Mouse (Mus musculus) c-Kit-positive CD71-positive TER-119-negative erythroid progenitor cells, embryonic 14.5 days (primary cell): ENCODE results near the gene Kdsr.
"Not testable (repeated sequence)": the region's sequence is repeated elsewhere in the genome, so short reads cannot be mapped to it uniquely, and the experiment has no call there.

Experiments used
- DNase-seq: peaks from one replicate; pipeline ENCODE4 v3.0.0-alpha.2; 2013; ENCODE audit warnings: low read depth

Kdsr gene

DNA sequence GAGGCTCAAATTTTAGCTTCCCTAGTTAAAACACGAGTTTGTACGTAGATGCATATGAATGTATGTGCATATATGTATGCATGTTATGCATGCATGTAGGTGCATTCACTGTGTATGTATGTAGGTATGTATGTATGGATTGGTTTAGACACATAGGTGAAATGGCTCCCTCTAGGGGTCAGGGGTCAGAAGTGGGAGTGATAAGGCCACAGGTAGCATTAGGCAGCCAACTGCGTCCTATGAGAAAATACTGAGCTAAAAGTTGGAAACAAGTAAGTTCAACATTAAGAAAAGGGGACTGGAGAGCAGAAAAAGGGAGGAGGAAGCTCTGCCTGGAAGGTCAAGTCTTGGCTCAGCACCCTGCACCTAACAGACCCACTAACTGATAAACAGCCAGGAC is 21.4 kb downstream of the Kdsr start:
- DNase-seq: no peak

DNA sequence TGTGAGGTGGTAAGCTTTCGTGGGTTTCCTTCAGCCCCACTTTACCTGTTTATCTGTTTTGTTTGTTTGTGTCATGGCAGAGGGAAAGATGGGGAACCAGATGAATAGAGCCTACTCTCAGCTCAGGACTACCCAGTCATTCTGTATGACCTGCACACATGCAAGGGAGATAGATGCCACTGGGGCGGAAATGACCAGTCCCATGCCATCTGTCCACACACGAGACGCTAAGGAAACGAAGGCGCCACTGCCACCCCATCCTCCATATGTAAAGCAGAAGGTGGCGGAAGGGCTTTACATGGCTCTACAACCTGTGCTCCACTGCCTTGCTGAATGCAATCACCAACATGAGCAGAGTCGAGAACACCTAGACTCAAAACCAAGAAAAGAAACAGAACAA is 23.3 kb downstream of the Kdsr start:
- DNase-seq: no peak

DNA sequence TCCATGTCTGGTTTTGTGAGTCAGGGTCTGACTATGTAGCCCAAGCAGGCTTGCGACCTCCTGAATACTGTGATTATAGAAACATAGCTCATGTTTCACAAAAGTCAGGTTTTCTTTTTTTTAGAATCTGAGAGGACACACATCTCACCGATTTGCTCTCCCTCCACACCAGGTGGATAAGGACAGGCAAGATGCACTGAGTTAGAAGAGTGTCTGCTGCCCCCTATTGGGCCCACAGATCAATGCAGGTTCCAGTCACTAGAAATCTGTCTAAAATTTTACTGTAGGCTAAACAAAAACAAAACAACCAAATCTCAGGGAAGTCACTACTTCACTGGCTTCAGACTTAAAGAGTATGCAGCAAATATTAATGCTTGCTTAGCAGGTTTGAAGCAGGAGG is 23.9 kb downstream of the Kdsr start:
- DNase-seq: no peak

DNA sequence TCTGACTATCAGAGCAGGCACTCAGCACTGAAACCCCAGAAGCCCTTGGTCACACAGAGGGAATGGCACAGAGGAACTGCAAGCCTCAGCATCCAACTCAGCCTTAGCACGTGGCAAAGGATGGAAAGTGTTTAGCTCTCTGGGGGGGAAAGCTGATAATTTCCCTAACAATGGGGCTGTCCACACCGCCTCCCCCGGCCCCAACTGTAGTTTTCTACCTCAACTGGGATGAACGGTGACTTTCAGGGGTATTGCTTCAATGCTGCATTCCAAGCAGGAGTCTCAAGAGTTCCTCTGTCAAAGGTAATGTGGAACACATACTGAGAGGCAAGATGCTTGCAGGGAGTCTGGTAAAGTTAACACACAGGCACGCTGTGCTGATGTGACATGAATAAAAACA is 37.5 kb downstream of the Kdsr start:
- DNase-seq: no peak

DNA sequence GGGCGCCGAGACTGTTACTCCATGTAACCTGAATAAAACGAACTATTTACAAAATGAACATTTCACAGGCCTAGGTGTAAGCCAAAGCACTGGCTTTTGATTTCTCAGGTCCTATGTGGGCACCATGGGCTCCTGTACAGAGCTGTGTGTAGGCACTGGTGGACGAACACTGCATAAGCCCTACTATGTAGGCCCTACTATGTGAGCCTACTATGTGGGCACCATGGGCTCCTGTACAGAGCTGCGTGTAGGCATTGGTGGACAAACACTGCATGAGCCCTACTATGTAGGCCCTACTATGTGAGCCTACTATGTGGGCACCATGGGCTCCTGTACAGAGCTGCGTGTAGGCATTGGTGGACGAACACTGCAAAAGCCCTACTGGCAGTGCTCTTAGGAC is 41.8 kb downstream of the Kdsr start:
- DNase-seq: not testable (repeated sequence)

DNA sequence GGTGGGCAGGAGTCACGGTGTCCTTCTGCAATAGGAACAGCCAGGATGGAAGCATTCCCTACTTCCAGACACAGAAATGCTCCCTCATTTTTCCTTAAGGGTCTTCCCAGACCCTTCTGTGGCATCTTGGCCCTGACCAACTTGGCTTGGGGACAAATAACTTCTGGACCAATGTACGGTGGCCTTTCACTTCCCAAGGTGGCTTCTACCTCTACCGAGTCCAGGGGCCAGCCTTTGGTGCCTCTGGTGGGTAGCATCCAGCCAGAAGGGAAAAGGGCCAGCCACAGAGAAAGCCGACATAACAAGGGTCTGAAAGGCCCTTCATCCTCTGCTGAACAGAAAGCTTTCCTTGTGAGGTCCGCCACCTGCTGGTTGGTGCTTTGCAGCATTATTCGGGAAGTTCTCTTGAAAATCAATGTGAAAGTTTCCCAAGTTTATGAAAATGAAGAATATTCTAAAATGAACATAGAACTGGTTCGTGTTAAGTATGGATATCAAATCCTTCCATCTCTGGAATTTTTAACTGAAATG is 42.4 kb downstream of the Kdsr start:
- DNase-seq: no peak

DNA sequence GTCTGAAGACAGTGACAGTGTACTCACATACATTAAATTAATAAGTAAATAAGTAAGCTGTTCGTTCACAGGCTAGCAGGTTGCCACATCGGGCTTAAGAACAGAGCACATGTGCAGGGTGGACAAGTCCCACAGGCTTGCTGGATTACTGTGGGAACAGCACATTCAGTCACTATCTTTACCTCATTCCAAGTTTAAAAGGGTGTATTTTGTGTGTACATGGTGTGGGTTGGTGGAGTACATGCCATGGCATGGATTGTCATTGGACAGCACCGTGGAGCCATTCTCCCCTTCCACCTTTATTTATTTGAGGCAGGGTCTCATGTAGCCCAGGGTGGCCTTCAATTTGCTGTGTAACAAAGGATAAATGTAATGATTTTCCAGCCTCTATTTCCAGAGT is 43.4 kb downstream of the Kdsr start:
- no peak for DNase-seq

DNA sequence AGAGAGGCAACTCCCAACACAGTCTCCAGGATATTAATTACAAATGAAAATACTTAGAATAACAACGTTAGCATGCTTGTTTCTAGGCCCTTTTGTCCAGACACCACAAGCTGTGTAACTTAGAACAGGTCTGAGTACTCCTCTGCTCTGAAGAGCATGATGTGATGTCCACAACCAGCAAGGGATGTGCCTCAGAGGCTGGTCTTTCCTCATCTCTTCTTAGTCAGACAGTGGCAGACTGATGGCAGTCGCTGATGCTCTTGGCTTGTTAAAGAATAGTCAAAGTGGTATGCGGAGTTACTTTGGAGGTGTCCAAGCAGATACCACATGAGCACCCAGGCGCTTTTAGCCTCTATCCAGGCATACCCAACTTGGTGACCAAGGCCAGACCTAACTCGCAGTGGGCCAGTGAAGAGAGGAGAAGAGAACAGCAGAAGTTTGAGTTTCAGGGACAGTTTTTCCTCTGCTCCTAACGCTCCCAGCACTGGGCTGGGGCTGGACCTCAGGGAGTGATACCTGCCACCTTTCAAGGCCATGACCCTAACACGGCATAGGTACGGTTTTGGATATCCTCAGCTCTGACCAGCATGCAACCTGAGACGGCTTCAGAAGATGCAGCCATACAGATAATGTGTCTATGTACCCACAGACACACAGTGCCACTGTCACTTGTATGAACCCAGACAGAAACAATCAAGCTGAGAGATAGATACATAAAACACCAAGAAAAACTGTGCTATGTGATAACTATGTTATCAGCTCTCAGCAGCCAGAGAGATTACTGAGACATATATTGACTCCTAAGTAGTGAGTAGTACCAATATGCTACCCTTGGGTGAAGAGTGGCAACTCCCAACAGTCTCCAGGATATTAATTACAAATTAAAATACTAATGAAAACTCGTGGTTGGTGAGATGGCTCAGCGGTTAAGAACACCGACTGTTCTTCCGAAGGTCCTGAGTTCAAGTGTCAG is 44.1 kb downstream of the Kdsr start:
- DNase-seq: no peak

DNA sequence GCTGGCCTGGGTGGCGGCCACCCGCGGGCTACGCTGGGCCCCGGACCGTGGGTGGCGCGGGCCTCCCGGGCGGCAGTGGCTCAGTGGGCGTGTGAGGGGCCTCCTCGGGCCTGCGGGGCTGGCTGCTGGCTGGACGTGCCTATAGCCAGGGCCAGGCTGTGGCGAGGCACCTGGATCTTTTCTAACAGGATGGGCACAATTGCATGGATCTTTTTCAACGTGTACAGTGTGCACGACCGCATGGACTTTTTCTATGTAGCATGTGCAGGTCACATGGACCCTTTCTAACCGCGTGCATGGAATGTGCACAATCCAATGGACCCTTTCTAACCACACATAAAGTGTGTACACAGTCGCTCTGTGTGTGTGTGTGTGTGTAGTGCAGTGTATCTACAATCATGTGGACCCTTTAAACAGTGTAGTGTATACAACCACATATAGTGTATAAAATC is 45.0 kb downstream of the Kdsr start:
- no peak for DNase-seq

DNA sequence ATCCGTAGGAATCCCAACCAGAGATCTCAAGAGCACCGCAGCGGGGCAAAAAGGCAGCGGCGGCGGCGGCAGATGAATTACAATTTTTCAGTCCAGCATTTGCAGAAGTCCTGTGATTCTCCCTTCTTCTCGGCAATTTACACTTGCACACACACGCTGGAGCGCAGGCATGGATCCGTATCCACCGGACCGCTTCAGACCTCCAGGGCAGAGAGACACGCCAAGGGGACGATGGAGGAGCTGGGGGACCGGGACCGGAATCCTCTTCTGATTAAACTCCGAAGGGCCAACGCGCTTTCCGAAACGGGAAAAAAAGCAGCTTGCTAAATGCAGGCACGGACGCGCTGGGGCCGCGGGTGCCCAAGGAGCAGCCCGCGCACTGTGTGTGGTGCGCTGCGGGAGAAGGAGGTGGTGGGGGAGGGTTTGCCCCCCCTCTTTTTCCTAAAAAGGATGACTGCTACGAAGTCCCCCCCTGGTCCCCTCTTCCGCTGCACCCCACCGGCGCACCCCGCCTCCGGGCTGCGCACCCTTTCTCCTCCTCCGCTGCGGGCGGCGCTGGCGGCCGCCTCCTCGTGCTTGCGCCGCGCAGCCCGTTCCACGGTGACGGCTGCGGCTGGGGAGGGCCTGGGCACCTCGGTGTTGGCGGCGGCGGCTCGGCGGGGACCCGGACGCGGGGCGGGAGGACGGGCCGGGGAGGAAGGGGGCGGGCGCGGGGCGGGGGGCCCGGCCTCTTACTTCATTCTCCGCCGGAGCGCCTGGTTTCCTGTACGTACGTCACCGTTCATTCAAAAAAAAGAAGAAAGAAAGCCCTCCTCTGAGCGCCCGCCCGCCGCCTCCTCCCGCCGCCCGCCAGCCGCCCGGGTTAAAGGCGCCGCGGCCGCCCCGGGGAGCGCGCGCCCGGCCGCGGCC is 45.7 kb downstream of the Kdsr start, which contains the start of gene Bcl2:
Gene Bcl2, minus strand, starts transcription at position 654 of the 909 bp plus-strand sequence.
- DNase-seq: no peak

DNA sequence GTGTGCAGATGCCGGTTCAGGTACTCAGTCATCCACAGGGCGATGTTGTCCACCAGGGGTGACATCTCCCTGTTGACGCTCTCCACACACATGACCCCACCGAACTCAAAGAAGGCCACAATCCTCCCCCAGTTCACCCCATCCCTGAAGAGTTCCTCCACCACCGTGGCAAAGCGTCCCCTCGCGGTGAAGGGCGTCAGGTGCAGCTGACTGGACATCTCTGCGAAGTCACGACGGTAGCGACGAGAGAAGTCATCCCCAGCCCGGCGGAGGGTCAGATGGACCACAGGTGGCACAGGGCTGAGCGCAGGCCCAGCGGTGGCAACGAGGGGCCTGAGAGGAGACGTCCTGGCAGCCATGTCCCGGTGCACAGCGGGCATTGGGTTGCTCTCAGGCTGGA is 47.2 kb downstream of the Kdsr start:
- DNase-seq: no peak

DNA sequence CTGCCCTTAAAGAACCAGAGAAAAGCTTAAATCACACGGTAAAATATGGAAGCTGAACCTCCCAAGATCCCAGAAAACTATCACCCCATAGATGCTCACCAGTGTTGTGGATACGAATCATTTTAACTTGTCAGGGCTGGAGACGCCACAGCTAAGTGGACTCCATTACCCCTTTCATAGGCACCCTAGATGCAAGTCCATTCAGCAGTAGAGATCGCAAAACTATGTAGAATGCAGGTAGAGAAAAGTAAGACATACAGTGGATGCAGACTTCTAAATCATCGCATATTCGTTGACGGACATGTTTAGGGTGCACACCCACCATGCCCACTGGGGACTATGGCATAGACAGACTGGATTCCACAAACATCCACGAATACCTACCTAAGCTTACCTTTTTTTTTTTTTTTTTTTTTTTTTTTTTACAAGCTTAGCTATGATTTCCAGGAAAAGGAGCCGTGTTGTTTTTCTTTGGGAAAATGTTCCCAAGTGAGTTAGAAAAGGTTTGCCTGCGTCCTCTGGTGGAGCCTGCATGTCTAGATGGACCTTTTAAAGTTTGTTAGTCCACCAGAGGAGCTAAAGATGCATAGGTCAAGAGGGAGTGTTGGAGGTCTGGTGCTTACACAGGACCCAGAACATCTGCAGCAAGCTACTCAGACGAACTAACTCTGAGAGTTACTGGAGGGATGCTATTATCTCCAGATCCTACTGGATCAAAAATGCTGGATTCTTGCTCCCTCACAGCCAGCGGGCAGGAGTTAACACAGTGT is 48.0 kb downstream of the Kdsr start:
- DNase-seq: no peak

DNA sequence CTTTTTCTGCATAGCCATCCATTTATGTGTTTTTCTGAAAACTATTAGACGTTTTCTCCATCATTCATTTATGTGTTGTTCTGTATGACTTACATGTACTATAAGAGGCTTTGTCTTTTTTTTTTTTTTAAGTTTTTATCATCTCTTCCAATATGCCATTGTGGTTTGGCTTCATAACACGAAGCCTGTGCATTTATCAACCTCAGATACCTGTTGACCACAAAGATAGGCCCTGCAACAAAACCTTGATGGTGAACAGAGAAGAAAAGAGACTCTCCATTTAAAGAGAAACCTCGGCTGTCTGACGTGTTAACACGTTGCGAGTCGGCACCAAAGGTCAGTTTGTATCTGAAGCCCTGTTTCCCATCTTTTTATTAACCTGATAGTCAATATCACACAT is 49.3 kb downstream of the Kdsr start:
- no peak for DNase-seq

DNA sequence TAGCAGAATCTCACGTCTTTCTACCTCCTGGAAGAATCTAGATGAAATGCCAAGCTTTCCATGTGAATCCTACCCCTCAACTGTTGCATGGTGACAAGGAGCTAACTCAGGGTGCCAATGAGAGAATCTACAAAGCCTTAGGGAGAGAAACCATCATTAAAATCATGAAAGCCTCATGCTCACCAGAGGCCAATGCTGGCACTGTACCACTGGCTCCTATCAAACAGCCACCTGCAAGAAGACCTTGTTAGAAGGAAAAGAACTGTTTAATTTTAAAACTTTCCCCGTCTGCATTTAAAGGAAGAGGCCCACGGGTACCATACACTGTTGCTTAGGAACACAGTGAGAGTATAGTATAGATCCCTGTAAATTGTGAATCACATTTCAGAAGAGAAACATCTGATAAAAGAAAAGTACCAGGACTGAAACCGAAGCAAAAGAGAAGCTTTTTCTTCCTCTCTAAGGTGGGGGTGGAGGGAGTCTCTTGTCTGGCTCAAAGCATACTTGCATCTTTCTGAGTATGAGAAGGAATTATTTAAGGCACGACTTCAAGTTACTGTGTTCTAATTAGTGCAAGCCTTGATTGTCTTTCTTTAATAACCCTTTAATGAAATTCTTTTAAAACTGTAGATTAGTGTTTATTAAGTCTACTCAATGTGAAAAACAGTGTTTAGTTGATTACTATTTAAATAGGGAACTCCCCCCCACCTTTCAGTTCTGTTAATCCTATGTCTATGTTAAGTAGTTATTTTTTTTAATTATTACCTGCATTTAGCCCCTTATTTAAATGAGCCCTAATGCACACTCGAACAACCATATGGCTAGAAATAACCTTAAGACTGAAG is 52.3 kb downstream of the Kdsr start:
- DNase-seq: no peak

DNA sequence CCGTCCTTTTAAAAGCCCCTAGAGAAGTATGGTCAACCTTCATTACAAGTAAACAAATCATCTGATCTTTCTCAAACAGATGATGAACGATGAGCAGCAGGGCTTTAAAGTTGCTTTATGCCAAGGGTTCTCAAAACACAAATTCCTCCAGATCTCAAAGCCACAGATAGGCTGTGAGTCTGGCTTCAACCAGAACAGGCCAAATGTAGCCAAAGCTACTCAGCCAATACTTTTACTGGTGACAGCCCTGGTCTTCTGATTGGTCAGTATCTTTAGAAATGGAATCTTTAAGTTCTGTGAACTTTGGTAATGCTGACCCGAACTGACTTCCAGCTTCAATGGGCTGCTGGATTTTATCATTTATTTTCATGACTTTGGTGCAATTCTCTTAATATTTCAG is 56.3 kb downstream of the Kdsr start:
- DNase-seq: no peak

DNA sequence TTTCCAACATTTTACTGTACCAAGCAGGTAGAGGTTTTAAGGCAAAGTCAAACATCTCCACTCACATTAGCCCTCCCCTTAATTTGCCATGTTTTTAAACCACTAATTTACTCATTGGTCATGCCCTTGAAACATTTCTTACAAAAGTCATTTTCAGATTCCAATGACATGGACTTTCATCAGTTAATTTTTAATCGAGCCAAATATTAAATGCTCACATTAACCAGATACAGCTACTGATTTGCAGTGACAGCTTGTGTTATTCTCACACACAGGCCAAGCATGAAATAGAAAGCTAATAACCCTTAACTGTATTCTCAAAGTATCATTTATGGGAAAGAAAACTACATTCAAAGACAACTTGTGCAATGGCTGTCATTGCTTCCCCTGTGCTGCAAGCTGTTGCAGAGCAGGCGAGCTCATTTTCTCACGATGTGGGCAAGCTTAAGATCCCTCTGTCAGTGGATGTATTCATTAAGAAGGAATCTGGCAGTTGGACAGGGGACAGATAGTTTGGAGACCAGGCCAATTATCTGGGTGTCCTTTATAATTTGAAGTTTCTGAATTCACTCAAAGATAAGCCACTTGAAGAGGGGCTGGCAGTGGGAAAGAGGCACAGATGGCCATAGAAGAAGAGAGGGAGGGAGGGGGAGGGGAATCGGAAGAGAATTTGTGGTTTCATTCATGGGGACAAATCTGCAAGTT is 56.9 kb downstream of the Kdsr start:
- no peak for DNase-seq

DNA sequence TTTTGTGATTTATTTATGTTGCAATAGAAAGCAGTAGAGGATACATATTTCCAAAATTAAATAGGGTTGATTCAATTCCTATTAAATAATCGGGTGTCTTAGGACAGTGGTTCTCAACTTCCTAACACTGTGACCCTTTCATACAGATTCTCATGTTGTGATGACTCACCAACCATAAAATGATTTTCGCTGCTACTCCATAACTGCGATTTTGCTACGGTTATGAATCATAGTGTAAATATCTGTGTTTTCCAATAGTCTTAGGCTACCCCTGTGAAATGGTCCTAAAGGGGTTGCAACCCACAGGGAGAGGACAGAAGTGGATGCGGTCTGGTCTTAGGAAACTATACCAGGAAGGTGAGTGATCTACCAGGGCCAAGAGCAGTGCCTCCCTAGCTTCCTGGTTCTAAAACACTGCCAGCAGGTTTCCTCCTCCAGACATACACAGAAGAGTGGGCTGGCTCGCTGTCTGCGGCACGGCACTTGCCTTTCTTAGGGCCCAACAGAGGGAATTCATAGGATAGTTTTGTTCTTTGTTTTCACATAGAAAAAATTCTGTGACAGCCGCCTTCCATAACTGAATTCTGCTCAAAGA is 58.9 kb downstream of the Kdsr start:
- no peak for DNase-seq

DNA sequence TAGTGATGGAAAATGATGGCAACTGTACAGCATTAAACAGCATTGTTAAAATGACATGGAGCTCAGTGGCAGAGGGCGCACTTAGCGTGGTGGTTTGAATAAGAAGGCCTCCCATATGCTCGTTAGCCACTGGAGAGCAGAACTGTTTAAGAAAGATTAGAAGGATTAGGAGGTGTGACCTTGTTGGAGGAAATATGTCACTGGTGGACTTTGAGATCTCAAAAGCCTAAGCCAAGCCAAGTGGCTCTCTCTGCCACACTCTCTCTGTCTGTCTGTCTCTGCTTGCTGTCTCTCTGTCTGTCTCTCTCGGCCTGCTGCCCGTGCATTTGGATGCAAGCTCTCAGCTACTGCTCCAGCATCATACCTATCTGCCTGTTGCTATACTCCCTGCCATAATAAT is 63.1 kb downstream of the Kdsr start:
- no peak for DNase-seq

DNA sequence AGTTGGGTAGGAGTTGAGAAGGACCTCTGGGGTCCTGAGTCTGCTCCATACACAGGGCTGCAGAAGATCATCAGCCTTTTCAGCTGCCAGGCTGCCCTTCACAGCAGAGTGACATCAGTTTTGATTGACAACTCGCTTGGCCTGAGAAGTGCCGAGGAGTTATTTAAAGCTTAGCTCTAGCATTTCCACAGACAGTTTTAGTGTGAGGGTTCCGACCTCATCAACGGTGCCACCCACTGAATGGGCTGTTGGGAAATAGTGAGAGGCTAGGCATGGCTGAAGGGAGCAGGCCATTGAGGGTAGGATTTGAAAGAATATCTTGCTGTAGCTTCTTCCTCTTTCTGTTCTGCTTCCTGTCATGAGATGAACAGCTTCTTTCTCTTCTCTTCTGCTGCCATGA is 63.9 kb downstream of the Kdsr start:
- DNase-seq: no peak

DNA sequence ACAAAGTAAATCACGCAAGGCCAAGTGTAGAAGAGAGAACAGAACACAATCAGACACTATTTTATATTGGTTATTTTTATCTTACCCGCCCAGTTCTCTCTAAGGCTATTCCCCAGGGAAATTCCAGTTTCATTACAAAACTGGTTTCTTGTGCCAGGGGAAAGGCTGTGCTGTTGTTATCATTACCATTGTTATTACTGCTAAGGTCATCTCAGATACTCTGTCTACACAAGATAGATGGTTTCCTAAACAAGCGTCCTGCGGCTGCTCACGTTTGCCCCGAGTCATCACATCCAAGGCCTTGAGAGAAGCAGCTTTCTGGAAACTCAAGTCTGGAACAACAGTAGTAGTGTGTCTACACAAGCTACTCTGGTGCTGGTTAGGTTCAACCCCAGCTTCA is 65.2 kb downstream of the Kdsr start:
- no peak for DNase-seq
